Mouse (Mus musculus) liver, adult (tissue): ENCODE results near the gene Sgsh.

Experiments
- GATA4 ChIP-seq: IDR thresholded peaks from 2 replicates; pipeline ENCODE4 v1.6.1; 2014; ENCODE audit warnings: mild to moderate bottlenecking, low read length; ENCODE audit not compliant: insufficient replicate concordance

Gene Sgsh

DNA sequence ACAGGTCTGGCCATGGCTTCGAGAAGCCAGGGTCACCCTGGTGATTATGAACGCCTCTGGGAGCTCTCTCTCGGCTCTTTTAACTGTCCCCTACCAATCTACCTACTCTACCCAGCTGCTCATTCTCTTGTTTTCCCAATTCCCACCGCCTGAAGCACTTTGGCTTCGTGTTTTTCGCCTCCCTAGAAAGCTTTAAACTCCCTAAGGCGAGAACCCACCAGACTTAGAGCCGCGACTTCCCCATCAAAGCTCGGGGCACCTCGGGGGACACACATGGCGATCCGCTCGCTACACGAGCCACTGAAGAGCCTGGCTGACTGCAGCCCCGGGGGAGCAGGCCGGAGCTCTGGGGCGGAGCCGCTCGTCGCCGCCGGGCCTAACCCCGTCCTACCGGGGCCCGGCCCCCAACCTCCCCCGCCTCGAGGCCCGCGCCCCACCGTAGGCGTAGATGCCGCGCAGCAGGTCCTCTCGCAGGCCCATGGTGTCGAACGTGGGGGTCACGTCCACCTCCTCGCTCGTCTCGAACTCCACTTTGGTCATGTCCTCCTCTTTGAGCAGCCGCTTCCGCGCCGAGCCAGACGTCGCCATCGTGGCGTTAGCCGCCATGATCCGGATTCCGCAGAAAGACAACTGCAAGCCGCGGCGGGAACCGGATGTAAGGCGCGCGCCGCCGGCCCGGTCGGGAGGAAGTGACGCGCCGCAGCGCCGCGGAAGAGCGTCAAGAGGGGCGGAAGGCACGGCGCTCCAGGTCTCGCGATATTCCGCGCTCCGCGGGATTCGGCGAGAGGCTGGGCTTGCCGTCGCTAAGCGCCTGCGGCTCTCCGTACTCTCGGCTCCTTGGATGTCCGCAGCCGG lies 55.7 kb downstream of the Sgsh start, which contains the start of gene Eif4a3:
TSS of gene Eif4a3 (minus strand) at position 699 of the 855 bp plus-strand sequence.
- TF ChIP-seq GATA4 = peak; percentile 6; the same call in 1 of the 2 replicates

DNA sequence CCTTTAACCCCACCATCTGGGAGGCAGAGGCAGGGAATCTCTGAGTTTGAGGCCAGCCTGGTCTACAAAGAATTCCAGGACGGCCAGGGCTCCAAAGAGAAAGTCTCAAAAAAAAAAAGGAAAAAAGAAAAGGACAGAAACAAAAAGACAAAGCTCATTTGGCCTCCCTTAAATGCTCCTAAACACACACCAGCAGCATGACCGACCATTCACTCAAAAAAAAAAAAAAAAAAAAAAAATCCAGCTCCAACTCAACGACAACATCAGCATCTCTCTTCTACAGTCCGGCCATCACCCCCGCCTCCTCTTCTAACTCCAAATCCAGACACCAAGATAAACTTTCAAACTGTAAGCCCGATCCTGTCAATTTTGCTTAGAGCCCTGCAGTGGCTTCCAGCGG lies 56.4 kb downstream of the Sgsh start:
- TF ChIP-seq GATA4 = no peak

- TF ChIP-seq GATA4 = no peak
These were observed 57.3 kb downstream of the Sgsh start for GRCm38 (mm10) chr11:119297996-119298395.
